Mouse (Mus musculus) cerebellum, postnatal 10 days (tissue): ENCODE measurements around the gene Sptlc2.
A peak's percentile ranks its signal among the peaks of the same experiment; 100 is the strongest.

ENCODE experiments used
- DNase-seq, 2 experiments: peaks; one replicate each; pipeline ENCODE4 v3.0.0; 2021; ENCODE audit warnings: mixed read lengths in 2 of 2

The Sptlc2 gene

DNA sequence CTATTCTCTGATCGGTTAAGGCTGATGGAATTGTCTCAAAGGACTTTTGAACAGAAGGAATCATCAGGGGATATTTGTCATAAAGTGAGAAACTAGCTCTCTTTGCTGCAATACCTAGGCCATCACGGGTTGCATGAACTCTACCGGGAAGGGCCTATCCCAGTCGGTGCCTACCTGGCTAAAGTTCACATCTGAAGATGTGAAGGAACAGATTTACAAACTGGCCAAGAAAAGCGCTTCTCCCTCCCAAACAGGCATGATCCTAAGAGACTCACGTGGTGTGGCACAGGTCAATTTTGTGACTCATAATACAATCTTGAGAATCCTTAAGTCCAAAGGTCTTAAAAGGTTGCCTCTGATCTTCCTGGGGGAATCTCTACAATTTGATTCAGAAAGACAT, 6.2 kb upstream of the Sptlc2 start:
- DNase-seq, result no peak

DNA sequence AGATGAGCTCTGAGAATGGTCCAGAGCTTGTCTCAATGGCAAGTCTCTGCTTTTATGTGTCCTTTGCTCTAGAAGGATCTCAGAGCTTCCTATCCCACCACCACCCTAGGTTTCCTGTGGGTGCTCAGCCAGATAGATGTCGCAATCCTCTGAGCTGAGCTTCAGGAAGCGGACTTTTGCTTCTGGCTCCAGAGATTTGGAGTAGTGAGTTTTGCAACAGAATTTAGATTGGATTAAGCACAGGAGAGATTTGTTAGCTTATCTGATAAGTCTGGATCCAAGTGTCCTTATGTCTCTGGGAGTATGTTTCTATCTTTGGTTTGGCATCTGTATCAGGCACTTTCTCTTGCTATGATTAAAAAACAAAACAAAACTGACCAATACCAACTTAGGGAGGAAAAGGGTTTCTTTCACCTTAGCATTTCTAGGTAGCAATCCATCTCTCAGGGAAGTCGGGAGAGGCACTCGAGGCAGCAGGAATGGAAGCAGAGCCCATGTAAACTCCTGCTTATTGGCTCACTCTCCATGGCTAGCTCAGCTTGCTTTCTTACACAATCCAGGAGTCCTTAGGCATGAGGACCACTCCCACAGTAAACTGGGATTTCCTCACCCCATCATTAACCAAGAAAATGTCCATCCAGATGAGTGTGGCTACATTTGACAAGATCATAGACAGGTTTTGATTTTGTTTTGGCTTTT, 5.4 kb upstream of the Sptlc2 start:
- DNase-seq, result no peak

DNA sequence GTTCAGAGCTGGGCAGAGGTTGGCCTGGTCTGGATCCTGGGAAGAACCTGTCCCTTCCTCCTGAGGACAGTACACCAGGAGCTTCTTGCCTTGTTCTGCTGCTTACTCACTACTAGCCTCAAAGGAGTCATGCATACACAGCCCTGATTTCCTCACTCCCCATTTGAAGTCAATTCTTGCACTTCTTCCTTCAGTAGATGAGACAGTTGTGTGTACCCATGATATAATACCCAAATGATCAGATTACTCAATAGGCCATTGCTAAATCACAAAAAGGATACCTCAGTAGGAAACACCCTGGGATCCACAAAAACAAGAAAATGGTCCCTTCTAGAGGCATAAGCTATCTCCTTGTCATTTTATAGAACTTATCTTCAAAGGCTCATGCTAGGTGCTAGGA, 3.2 kb upstream of the Sptlc2 start:
- no peak for DNase-seq

DNA sequence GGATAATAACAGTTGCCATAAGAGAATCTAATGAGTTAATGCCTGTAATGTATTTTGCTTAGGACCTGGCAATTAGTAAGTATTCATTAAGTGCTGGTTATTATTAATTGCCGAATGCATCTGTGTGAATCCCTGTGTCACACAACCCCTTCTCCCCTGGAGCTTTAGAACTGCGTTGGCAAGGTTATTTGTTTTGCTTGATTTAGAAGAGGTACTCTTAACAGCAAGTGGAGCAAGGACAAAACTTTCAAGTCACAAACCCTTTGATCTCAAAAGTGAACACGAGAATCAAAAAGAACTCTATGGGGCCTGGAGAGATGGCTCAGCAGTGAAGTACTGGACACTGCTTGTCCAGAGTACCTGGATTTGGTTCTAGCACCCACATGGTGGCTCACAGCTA, 1.1 kb upstream of the Sptlc2 start:
- DNase-seq, result no peak

DNA sequence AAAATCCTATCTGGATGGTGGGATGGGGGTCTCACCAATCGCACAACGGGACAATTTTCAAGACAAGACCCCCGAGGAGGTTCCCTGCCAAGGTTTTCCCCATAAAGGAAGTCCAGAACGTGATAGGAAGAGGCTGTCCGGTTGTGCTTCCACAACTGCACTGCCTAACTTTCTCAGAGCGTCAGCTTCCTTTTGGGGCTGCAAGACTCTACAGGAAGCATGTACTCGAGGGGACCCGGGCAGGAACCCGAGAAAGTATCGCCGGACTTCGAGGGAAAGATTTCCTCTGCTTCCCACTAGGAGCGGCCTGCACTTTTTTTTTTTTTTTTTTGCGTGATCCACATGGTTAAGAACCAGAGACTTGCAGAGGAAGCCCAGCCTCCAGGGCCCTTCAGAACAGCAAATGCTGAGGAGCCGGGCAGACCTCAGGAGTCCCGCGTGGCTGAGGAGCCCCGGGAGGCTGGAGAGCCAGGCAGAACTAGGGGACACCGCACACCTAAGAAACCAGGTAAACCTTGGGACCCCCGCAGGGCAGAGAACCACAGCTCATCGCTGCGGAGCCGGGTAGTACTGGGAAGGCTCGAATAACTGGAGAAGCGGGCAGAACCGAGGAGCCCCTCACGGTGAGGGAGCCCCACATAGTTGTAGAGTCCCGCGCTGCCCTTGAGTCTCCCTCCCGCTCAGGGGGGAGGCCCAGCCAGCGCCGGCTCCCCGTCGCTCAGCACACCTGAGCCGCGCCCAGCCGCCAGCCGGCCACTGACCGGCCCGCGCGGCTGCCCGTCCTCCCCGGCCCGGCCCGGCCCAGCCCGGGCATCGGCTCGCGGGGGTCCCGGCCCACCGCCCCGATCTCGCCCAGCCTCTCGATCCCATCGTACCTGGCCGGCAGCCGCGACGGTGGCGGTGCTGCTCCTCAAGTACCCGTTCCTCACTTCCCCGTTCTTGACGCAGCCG, 709 bp downstream of the Sptlc2 start:
- peak; percentile 66 for DNase-seq

DNA sequence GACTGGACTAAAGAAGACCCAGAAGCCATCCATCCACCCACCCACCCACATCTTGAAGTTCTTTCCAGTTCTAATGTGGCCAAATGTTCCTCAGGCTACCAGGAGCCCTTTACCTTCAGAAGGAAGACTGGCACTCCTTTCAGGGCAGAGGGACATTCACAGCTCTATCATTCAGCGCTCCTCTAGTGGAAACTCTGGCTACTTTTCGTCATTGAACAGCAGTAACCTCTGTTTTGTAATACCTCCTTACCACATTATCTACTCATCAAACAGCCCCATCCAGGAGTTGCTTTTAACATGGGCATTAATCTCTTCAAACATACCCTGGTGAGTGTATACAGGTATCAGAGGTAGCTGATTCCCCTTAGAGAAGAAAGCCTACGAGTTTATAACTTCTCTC, 3.1 kb downstream of the Sptlc2 start:
- DNase-seq, result no peak

DNA sequence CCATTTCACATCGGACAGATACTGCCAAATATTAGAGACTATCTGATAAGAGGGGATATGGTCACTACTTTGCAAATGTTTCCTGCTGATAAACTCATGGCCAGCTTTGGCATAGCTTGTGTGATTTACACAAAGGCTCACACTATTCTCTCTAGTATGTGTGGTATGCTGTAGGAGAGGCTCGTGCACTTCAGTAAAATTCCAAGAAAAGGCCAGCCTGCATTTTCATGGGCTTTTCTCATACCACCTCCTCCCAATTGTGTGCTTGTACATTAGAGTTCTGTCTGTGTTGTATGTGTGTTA, 6.8 kb downstream of the Sptlc2 start:
- DNase-seq, result no peak

DNA sequence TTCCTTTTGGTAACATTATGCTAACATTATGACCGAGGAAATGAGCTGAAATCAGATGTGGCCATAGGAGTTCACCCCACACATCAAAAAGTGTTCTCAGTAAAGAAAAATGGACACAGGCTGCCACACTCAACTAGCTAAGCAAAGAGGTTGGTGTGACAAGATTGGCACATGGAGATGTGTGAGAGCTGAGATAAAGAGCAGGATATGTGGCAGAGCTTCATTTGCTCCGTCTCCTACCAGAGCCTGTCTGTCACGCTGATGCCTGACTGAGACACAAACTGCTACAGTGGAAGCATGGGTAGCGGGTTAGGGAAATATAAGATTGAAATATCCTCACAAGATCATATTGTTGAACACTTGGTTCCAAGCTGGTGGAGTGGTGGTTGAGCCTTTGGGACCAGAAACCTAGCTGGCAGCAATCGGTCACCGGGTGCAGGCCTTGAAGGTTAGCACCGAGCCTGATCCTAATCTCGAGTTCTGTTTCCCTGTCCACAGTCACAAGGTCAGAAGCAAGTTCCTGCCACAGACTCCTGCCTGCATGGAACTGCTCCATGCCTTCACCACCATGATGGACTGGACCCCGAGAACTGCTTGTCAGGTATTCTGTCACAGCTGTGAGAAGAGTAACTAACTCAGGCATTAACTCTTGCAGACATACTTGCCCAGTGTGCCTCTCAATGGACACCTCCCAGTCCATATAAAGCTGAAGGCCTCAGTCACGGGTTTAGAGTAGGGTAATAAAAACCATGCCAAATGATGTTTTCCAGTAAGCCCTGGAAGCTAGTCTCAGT, 7.4 kb downstream of the Sptlc2 start:
- no peak for DNase-seq

DNA sequence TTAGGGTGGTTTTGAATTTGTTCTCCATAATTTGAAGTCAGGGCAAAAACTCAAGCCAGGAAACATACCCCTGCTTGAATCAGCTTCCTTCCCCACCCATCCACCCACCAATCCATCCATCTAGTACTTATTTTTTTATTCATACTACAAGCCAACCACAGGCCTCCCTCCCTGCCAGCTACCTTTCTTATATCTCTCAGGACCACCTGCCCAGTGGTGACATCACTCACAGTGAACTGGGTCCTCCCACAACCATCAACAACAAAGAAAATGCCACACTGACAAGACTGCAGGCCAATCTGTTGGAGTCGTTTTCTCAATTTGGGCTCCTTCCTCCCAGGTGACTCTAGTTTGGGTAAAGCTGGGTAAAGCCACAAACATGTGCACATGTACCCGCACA, 8.7 kb downstream of the Sptlc2 start:
- DNase-seq, result no peak

DNA sequence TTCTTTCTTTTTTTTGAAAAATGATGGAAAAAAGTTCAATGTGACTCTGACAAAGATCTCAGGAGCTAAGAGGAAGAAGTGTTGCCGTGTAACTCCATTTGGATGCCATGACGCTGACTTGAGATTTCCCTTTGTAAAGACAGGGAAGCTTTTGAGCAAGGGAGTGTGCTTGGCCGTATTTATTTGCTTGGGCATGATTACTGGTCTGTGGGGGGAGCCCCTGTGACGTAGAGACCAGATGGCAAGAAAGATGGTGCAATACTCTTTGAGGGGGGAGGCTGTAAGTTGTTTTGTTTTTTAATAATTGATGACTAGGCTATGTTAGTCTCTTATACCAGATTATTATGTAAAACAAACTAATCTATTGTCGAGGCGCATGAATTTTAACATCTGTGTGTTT, 14.0 kb downstream of the Sptlc2 start:
- no peak for DNase-seq

DNA sequence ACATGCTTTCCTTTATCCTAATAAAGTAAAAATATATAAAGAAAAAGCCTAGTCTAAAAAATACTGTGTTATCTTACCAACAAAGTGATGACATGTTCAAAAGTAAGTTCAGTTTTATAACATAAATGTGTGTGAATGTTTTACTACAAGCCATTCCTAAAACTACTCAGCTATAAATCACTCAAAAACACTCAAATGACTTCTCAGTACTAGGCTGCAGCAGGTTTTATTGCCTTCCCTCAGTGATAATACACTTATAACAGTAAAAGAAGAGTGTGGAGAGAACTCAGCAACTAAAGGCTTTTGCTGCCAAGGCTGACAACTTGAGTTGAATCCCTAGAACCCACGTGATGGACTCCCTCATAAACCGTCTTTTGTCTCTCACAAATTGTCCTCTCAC, 18.8 kb downstream of the Sptlc2 start:
- DNase-seq, result no peak

DNA sequence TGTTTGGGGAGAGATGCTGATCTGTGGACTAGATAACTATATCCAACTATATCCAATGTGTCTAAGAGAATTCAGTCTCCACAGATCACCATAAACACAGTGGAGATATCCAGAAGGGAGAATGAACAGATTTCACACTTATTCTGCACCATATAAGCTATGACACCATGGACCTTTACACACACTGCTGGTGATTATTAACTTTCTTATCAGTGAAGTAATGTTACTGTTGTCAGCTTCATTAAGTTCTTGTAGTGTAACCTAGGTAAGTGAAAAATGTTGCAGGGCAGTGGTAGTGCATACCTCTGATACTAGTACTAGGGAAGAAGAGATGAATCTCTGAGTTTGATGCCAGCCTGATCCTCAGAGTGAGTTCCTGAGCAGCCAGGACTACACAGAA, 20.1 kb downstream of the Sptlc2 start:
- no peak for DNase-seq

DNA sequence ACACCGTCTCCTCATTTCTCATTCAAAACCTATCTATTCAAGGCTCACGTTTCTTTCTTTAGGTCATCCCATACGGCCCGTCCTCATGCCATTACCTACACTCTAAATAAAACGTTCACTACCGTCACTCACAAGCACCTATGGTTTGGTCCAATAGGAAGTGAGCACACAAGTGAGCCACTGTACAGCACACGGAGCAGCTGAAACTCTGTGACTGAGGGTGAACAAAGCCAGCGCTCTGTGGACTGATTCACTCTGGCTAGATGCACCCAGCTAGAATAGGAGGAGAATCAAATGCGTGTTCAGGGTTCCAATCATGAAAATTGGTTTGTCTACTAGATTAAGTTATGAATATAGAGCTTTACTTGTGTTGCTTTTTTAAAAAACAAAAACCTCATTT, 22.5 kb downstream of the Sptlc2 start:
- no peak for DNase-seq

DNA sequence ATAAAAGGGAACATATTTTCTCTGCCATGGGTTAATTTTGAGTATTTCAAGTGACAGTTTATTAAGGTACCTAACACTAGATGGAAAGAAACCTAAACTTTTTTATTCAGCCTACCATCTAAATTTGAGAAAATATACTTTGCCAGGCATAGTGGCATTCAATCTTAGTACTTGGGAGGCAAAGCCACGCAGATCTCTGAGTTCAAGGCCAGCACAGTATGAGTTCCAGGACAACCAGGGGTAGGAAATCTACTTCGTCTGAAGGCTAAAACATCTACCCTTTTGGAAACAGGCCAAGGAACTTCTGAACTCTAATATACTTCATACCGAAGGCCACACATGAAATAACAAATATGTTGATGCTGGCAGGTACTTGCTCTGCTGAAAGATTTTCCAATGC, 26.0 kb downstream of the Sptlc2 start:
- no peak for DNase-seq

DNA sequence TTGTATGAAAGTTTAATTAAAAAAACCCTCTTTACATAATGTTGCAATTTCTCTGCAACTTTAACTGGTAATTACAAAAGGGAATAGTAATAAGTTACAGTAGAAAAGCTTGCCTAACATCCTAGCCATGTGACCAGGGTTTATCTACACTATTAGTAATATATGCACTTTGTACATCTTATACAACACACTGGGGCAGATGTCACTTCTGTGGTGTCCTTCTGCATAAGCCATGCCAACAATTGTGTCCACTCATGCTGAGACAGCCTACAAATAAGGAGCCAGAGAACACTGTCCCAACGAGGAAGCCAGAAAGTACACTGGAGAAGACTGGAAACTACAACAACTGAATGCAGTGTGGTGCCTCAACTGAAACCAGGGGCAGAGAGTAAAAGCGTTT, 40.1 kb downstream of the Sptlc2 start:
- DNase-seq, result no peak

DNA sequence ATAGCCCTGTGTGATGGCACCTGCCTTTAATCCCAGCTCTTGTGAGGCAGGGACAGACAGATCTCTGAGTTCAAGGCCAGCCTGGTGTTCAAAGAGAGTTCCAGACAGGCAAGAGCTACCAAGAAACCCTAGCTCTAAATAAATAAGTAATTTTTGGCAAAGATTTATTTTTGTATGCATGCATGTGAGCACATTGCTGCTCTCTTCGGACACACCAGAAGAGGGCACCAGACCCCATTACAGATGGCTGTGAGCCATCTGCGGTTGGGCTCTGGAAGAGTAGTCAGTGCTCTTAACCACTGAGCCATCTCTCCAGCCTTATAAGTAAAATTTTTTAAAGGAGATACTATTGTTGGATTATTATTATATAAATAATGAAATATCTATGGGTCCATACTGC, 40.6 kb downstream of the Sptlc2 start:
- DNase-seq, result no peak

DNA sequence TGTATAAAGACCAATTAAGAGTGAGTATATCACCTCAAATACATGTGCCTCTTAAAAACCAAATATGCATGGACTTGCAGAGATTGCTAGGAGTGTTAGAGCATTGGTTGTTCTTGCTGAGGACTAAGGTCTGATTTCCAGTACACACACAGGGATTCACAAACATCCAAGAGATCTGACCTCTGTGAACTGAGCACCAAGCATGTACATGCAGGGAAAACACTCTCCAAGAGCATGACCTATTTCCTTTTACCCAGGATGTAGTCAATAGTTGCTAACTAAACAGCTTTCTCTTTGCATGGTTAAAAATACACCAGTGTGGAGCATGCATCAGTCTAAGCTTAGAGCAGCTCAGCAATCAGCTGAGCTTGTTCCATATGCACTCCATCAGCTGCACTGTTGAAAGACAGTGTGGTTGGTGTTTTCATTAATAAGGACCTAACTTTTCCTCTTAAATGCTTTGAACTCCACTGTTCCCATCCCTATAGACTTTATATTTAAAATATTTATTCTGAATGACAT, 45.0 kb downstream of the Sptlc2 start:
- DNase-seq, result no peak

DNA sequence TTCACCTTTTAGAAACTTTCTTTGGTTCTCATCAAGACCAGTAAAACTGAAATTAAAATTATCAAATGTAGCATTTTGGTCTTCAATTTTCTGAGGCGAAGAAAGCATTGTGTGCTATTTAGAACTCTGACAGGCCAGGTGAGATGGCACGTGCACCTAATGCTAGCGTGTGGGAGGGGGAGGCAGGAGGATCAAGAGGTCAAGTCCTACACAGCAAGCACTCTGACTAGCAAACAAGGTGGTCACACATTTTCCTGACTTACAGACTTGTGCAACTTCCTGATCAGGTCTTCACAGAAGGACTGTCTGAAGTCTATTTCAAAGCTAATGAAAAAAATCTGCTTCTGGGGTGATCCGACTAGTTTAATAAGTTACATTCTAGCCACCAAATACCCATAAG, 50.1 kb downstream of the Sptlc2 start:
- no peak for DNase-seq

DNA sequence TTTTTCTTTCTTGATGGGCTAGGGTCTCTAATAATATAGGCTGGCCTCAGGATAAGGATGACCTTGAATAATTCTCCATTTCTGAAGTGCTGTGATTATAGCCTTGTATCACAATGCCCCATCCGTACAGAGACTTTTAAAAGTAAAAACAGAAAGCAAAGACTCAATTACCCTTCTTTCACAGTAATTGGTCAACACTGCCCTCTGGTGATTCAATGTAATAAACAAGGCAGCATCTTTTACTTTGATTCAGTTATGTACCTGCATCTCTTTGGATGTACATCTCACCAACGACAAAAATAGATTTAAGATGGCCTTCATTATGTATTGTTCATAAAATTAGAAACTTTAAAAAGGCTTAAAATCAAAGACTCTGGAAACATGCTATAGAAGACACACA, 53.3 kb downstream of the Sptlc2 start:
- peak; percentile 50 to 68 for DNase-seq

DNA sequence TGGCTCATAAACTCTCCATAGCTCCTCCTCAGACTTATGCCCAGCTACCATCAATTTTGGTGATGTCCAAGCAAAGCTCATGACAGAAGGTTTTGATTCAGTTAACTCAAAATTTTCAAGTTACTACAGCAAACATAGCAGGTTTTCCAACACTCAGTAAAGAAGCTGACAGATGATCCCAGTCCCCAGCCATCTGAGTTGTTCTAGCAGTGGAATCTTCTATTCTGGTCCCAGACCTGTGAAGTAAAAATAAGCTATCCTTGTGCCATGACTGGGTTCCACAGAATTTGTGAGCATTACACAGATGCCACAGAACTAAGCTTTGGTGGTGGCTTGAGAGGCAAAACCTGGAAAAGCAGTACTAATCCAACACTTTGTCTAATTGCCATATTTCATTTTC, 54.4 kb downstream of the Sptlc2 start:
- no peak for DNase-seq

DNA sequence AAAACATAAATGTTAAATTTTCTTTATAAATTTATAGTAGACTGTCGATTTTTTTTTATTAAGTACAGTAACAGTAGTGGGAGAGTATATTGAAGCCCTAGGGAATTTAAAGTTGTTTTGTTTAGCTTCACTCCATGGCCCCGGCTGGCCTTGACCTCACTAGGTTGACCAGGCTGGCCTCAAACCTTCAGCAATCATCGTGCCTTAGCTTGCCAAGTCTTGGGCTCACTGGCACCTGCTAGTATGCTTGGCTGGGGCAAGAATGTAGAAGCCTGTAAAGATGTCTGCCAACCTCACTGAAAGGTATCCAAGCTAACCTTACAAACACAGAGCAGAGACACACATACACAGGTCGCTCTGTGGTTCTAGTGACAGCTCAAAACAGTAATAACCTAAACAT, 55.6 kb downstream of the Sptlc2 start:
- DNase-seq, result peak; percentile 53 to 75

DNA sequence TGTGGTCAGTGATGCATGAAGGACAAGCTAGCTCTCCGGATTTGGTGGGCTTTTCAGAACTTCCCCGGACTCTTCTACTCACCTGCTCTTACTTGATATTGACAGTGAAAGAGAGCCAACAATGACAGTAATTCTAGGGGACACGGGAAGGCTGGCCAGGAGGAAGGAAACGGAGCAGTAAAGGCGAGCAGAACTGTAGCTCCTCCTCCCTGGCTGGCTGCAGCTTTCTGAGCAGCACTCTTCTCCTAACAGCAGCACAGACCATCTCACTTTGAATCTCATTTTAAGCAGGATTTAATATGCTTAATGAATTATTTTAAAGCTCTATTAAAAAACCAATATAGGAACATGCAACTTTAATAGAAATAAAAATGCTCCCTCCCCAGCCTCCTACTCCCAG, 56.2 kb downstream of the Sptlc2 start:
- peak; percentile 17 to 23 for DNase-seq

DNA sequence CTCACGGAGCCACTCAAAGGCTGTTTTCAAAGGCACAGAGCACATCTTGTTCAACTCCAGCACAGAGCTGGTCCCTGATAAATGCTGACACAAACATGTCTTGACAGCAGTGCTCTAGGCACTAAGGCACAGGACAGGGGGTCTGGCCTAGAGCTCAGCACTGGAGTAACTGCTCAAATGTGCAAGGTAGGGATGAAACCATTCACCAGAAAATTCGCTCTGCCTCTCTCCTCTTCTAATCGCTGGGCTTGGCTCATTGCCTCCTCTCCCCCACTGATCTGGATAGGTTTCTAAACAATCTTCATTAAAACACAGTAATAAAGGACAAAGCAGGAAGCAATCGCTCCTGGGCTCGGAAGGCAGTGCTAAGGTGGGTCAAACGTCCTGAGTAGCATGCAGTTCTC, 57.1 kb downstream of the Sptlc2 start:
- peak; percentile 58 to 83 for DNase-seq

DNA sequence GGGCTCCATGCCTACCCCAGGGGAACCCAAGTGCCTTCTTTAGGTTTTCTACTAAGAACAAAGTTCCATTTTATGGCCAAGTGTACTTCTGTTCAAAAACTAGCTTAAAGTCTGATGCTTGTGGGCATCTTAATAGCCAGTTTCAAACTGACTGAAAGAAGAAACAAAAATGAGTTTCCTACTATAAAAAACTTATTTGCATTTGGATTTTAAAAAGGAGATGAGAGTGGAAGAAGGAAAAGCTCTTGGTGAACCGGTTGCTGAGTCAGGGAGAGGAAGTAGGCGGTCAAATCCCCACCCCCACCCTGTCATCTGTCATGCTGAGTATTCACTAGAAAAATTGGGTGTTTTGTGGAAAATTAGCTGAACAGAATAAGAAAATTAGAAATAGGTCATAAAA, 57.9 kb downstream of the Sptlc2 start:
- DNase-seq, result no peak
